Mouse (Mus musculus): ENCODE measurements around the gene Sgms1. TPM values are rescaled to one million over a fixed set of nuclear protein-coding genes. Genes with fewer than 3 reads are reported as not detected.
"Not testable (repeated sequence)": the region's sequence is repeated elsewhere in the genome, so short reads cannot be mapped to it uniquely, and the experiment has no call there.

The Sgms1 gene
- total RNA-seq, 2 experiments from 2014 or later = 34.3 to 50.0 TPM

DNA sequence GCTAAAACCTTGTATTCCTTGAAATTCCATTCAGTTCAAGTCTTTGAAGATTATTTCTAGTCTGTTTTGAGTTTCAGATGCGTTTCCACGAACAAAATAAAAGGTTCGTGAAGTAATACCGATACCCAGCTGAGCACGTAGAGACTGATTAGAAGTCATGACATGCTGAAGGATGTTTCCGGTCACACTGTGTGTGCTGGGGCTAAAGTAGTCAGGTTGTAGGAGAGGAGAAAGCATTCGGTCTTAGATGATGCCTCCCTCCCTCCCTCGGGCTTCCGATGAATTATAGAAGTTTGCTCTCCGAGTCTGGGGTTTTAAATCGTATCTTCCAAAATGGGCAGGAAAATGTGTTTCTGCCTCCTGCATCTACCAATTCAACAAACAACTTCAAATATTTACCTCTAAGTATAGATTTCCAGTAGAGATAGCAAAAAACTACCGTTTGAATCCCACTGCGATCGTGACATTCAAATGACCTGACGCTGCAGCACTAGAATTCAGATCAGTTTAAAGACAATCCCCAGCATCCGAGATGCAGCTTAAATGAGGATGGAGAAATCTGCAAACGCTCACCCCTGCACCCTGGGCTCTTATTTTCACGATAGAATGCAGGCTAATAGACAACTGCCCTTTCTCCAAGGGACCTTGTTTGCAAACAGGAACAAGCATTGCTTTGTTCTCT lies 287.1 kb downstream of the Sgms1 start:
- no peak for DNase-seq (ENCODE audit: low spot score in 2 of 2)
- intact Hi-C loops (cut with DNase I) = loop anchor here (5.0 kb wide), 1 partner anchor 285 kb away; the partner anchor contains the start of gene Sgms1

DNA sequence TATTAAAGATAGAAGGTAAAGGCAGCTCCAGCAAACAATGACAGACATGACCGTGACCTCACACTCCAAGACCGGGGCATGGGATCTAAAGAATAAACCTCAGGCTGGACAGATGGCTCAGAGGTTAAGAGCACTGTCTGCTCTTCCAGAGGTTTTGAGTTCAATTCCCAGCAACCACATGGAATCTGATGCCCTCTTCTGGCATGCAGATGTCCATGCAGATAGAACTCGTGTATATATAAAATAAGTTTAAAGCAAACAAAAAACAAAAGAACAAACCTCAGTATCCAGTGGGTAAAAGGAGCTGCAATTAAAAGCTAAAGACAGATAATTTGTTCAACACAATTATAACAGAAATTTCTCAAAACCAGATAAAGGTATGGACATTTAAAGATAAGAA lies 290.9 kb downstream of the Sgms1 start:
- intact Hi-C loops (cut with DNase I) = loop anchor here (10.0 kb wide), 1 partner anchor 124 kb away; no protein-coding TSS in a partner anchor
- no peak for DNase-seq (ENCODE audit: low spot score in 2 of 2)

- no peak for DNase-seq (ENCODE audit: low spot score in 2 of 2)
- intact Hi-C loops (cut with DNase I) = loop anchor here (10.0 kb wide), 1 partner anchor 118 kb away; no protein-coding TSS in a partner anchor
Observed at GRCm38 (mm10) chr19:32092358-32092757, 297.2 kb downstream of the Sgms1 start.

- DNase-seq (ENCODE audit: low spot score in 2 of 2) = no peak
- intact Hi-C loops (cut with DNase I) = loop anchor here (10.0 kb wide), 1 partner anchor 116 kb away; no protein-coding TSS in a partner anchor
Observed at GRCm38 (mm10) chr19:32090804-32091203, 298.7 kb downstream of the Sgms1 start.

- no peak for DNase-seq (ENCODE audit: low spot score in 2 of 2)
- intact Hi-C loops (cut with DNase I) = no loop called here
Observed at GRCm38 (mm10) chr19:32088570-32088969, 300.9 kb downstream of the Sgms1 start.

DNA sequence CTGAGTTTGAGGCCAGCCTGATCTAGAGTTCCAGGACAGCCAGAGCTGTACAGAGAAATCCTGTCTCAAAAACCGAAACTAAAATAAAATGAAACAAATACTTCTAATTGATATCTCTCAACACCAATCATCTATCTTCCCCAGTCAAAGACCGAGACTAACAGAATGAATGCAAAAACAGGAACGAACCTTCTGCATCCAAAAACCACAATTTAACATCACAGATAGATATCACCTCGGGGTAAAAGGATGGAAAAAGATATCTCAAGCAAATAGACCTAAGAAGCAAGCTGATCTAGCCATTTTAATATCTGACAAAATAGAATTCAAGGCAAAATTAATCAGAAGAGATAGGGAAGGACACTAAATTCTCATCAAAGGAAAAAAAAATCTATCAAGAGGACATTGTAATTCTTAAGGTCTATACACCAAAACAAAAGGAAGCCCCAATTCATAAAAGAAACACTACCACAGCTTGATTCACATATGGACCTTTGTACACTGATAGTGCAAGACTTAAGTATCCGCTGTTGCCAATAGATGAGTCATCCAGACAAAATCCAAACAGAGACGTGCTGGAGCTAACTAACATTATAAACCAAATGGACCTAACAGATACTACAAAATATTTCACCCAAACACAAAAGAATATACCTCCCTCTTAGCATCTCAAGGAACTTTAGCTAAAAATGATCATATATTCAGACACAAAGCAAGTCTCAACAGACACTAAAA lies 301.6 kb downstream of the Sgms1 start:
- no peak for DNase-seq (ENCODE audit: low spot score in 2 of 2)
- intact Hi-C loops (cut with DNase I) = no loop called here

DNA sequence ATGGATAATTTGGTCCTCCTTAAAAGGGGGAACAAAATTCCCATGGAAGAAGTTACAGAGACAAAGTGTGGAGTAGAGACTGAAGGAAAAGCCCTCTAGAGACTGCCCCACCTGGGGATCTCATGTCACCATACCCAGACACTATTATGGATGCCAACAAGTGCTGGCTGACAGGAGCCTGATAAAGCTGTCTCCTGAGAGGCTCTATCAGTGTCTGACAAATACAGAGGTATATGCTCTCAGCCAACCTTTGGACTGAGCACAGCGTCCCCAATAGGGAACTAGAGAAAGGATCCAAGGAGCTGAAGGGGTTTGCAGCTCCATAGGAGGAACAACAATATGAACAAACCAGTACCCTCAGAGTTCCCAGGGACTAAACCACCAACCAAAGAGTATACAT lies 304.7 kb downstream of the Sgms1 start:
- DNase-seq (ENCODE audit: low spot score in 2 of 2) = not testable (repeated sequence)

More for the DNA sequence above, 304.7 kb downstream of the Sgms1 start:
- intact Hi-C loops (cut with DNase I) = not testable (repeated sequence)

Other genes with a start within 250 kb of the Sgms1 start
- gene Rpl9-ps6, start 76.9 kb upstream of the Sgms1 start, total RNA-seq (2021) = 10 to 100 TPM; 21.6 to 24.0 TPM
- 10 to 100 TPM; 66.8 to 70.2 TPM for gene Minpp1, start 96.1 kb upstream of the Sgms1 start, total RNA-seq (2021)
- gene Papss2, start 206.1 kb upstream of the Sgms1 start, total RNA-seq (2021) = 1 to 10 TPM; 3.3 to 5.5 TPM

Data from left cerebral cortex, postnatal 14 days (tissue).